Mouse (Mus musculus): ENCODE measurements at regions not wholly inside any gene's neighbourhood (a gene's known extent, or its start where the extent isn't known, plus 50 kb on each side); places are given as distances from the start of the nearest gene placed in this dataset.

GRCm38 (mm10) chr4:125358356-125358755 lies 132.1 kb upstream of the Grik3 start:
- H3K4me2 ChIP-seq (replicated peaks; ENCODE audit: low read depth): no peak overlapping the region
- ATAC-seq: no peak
- no peak overlapping the region for H3K27ac ChIP-seq (ENCODE audit: low read depth, low read length)
- no peak overlapping the region for H3K4me3 ChIP-seq (ENCODE audit: low read depth, low read length)
- H3K9me3 ChIP-seq (ENCODE audit: control insufficient read depth): no peaks in the 10 kb centered on the region
- 90% methylated on average over 2 of the region's 2 CpGs for WGBS
- no peaks in the 10 kb centered on the region for H3K36me3 ChIP-seq (ENCODE audit: control insufficient read depth, insufficient read depth)
- H3K9ac ChIP-seq (ENCODE audit: low read depth, low read length): no peak overlapping the region
- H3K27me3 ChIP-seq (replicated peaks; ENCODE audit: control insufficient read depth, insufficient read depth, low read length): no peaks in the 10 kb centered on the region
- no peak for TF ChIP-seq CTCF (IDR thresholded peaks at IDR 0.05; ENCODE audit: low read depth)
- H3K4me1 ChIP-seq (replicated peaks; ENCODE audit: control insufficient read depth, insufficient read depth, low read length): no peaks in the 10 kb centered on the region

DNA sequence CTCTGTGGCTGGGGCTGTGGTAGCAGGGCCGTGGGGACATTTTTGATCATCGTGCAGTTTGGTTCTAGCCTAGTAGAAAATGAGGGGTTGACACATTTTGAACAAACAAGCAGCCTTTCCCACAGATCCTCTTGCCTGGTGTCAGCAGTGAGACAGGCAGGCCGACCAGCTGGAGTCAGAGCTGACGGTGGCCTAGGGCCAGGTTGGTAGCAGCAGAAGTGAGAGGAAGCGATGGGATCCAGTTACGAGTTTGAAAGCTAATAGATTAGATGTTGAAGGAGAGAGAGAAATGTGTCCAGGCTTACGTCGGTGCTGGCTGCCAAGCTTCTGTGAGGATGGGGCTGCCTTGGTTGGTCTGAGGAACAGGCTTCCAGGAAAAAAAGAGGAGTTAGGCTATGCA lies 134.1 kb upstream of the Grik3 start:
- Histone ChIP-seq H3K4me2 (replicated peaks; ENCODE audit: low read depth) (no peak overlapping the region), H3K9ac (ENCODE audit: low read depth, low read length) (no peak overlapping the region), H3K36me3 (ENCODE audit: control insufficient read depth, insufficient read depth) (no peaks in the 10 kb centered on the region), H3K4me1 (replicated peaks; ENCODE audit: control insufficient read depth, insufficient read depth, low read length) (no peaks in the 10 kb centered on the region), H3K9me3 (ENCODE audit: control insufficient read depth) (no peaks in the 10 kb centered on the region), H3K27me3 (replicated peaks; ENCODE audit: control insufficient read depth, insufficient read depth, low read length) (no peaks in the 10 kb centered on the region), H3K27ac (ENCODE audit: low read depth, low read length) (no peak overlapping the region), H3K4me3 (ENCODE audit: low read depth, low read length) (no peak overlapping the region)
- ATAC-seq: no peak
- WGBS: 46% methylated on average over 8 of the region's 8 CpGs
- TF ChIP-seq CTCF (IDR thresholded peaks at IDR 0.05; ENCODE audit: low read depth): no peak

GRCm38 (mm10) chr4:125354742-125355141 lies 135.8 kb upstream of the Grik3 start:
- WGBS: 60% methylated on average over 3 of the region's 3 CpGs
- no peaks in the 10 kb centered on the region for H3K36me3 ChIP-seq (ENCODE audit: control insufficient read depth, insufficient read depth)
- ATAC-seq: no peak
- no peaks in the 10 kb centered on the region for H3K9me3 ChIP-seq (ENCODE audit: control insufficient read depth)
- H3K9ac ChIP-seq (ENCODE audit: low read depth, low read length): no peak overlapping the region
- no peak overlapping the region for H3K27ac ChIP-seq (ENCODE audit: low read depth, low read length)
- no peaks in the 10 kb centered on the region for H3K27me3 ChIP-seq (replicated peaks; ENCODE audit: control insufficient read depth, insufficient read depth, low read length)
- 0 out of 2 replicates have a peak, but pooled peaks have one; percentile 3 for TF ChIP-seq CTCF (IDR thresholded peaks at IDR 0.05; ENCODE audit: low read depth)
- H3K4me1 ChIP-seq (replicated peaks; ENCODE audit: control insufficient read depth, insufficient read depth, low read length): no peaks in the 10 kb centered on the region
- H3K4me2 ChIP-seq (replicated peaks; ENCODE audit: low read depth): no peak overlapping the region
- H3K4me3 ChIP-seq (ENCODE audit: low read depth, low read length): no peak overlapping the region

GRCm38 (mm10) chr4:125350056-125350455 lies 140.4 kb upstream of the Grik3 start:
- Histone ChIP-seq H3K9me3 (ENCODE audit: control insufficient read depth) (no peaks in the 10 kb centered on the region), H3K36me3 (ENCODE audit: control insufficient read depth, insufficient read depth) (no peaks in the 10 kb centered on the region), H3K4me3 (ENCODE audit: low read depth, low read length) (no peak overlapping the region), H3K27ac (ENCODE audit: low read depth, low read length) (no peak overlapping the region), H3K4me2 (replicated peaks; ENCODE audit: low read depth) (no peak overlapping the region), H3K4me1 (replicated peaks; ENCODE audit: control insufficient read depth, insufficient read depth, low read length) (no peaks in the 10 kb centered on the region), H3K27me3 (replicated peaks; ENCODE audit: control insufficient read depth, insufficient read depth, low read length) (no peaks in the 10 kb centered on the region), H3K9ac (ENCODE audit: low read depth, low read length) (no peak overlapping the region)
- no peak for TF ChIP-seq CTCF (IDR thresholded peaks at IDR 0.05; ENCODE audit: low read depth)
- no peak for ATAC-seq
- 56% methylated on average over 1 of the region's 1 CpGs for WGBS

- Histone ChIP-seq H3K27ac (ENCODE audit: low read depth, low read length) (no peak overlapping the region), H3K9me3 (ENCODE audit: control insufficient read depth) (no peaks in the 10 kb centered on the region), H3K36me3 (ENCODE audit: control insufficient read depth, insufficient read depth) (no peaks in the 10 kb centered on the region), H3K4me3 (ENCODE audit: low read depth, low read length) (no peak overlapping the region), H3K4me2 (replicated peaks; ENCODE audit: low read depth) (no peak overlapping the region), H3K27me3 (replicated peaks; ENCODE audit: control insufficient read depth, insufficient read depth, low read length) (no peaks in the 10 kb centered on the region), H3K9ac (ENCODE audit: low read depth, low read length) (no peak overlapping the region), H3K4me1 (replicated peaks; ENCODE audit: control insufficient read depth, insufficient read depth, low read length) (no peaks in the 10 kb centered on the region)
- WGBS: 57% methylated on average over 2 of the region's 2 CpGs
- no peak for TF ChIP-seq CTCF (IDR thresholded peaks at IDR 0.05; ENCODE audit: low read depth)
- no peak for ATAC-seq
Observed at GRCm38 (mm10) chr4:125339056-125339455, 151.4 kb upstream of the Grik3 start.

DNA sequence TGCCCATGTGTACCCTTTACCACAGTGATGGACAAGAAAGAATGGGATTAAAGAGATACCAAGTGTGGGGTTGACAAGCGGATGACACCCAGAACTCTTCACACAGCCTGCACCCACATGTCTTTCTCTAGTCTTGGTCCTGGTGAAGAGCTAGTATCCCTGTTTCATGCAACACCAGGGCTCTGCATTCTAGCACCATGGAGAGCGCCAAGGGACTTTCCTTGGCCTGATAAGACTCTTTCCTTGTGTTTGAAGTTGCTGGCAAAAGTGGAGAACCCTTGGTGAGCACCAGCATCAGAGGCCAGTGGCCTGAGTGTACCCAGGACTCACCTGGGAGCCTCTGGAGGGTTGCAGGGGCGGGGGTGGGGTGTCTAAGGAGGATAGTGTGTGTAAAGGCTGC lies 161.7 kb upstream of the Grik3 start:
- H3K27ac ChIP-seq (ENCODE audit: low read depth, low read length): no peak overlapping the region
- WGBS: 17% methylated on average over 3 of the region's 3 CpGs
- TF ChIP-seq CTCF (IDR thresholded peaks at IDR 0.05; ENCODE audit: low read depth): no peak
- ATAC-seq: no peak
- no peak overlapping the region for H3K4me3 ChIP-seq (ENCODE audit: low read depth, low read length)
- no peak overlapping the region for H3K9ac ChIP-seq (ENCODE audit: low read depth, low read length)
- H3K4me1 ChIP-seq (replicated peaks; ENCODE audit: control insufficient read depth, insufficient read depth, low read length): no peaks in the 10 kb centered on the region
- no peaks in the 10 kb centered on the region for H3K9me3 ChIP-seq (ENCODE audit: control insufficient read depth)
- H3K36me3 ChIP-seq (ENCODE audit: control insufficient read depth, insufficient read depth): no peaks in the 10 kb centered on the region
- no peaks in the 10 kb centered on the region for H3K27me3 ChIP-seq (replicated peaks; ENCODE audit: control insufficient read depth, insufficient read depth, low read length)
- no peak overlapping the region for H3K4me2 ChIP-seq (replicated peaks; ENCODE audit: low read depth)

- no peak for TF ChIP-seq CTCF (IDR thresholded peaks at IDR 0.05; ENCODE audit: low read depth)
- H3K27me3 ChIP-seq (replicated peaks; ENCODE audit: control insufficient read depth, insufficient read depth, low read length): no peaks in the 10 kb centered on the region
- no peaks in the 10 kb centered on the region for H3K36me3 ChIP-seq (ENCODE audit: control insufficient read depth, insufficient read depth)
- no peak overlapping the region for H3K9ac ChIP-seq (ENCODE audit: low read depth, low read length)
- H3K4me2 ChIP-seq (replicated peaks; ENCODE audit: low read depth): no peak overlapping the region
- ATAC-seq: no peak
- H3K4me1 ChIP-seq (replicated peaks; ENCODE audit: control insufficient read depth, insufficient read depth, low read length): no peaks in the 10 kb centered on the region
- H3K9me3 ChIP-seq (ENCODE audit: control insufficient read depth): no peaks in the 10 kb centered on the region
- H3K27ac ChIP-seq (ENCODE audit: low read depth, low read length): no peak overlapping the region
- H3K4me3 ChIP-seq (ENCODE audit: low read depth, low read length): no peak overlapping the region
- whole genome bisulfite sequencing: 66% methylated on average over 3 of the region's 3 CpGs
Observed at GRCm38 (mm10) chr4:125324495-125324894, 166.0 kb upstream of the Grik3 start.
